Mouse (Mus musculus) MN1 (cell line): ENCODE measurements around the gene Itgb1.
A peak's percentile ranks its signal among the peaks of the same experiment; 100 is the strongest.

Experiments
- DNase-seq: peaks from one replicate; pipeline ENCODE4 v3.0.0-alpha.2; 2016; ENCODE audit warnings: low spot score

Itgb1 gene

GRCm38 (mm10) chr8:128685507-128686428 is at the start of gene Itgb1:
Gene Itgb1 (plus strand): TSS chr8:128685654.
- DNase-seq: peak; percentile 99

- DNase-seq: no peak
Observed at GRCm38 (mm10) chr8:128643104-128643503, 42.4 kb upstream of the Itgb1 start.

GRCm38 (mm10) chr8:128645452-128645851 is 40.0 kb upstream of the Itgb1 start:
- DNase-seq: no peak

- DNase-seq: no peak
Observed at GRCm38 (mm10) chr8:128646456-128646855, 39.0 kb upstream of the Itgb1 start.

- no peak for DNase-seq
Observed at GRCm38 (mm10) chr8:128648071-128648470, 37.4 kb upstream of the Itgb1 start.

- no peak for DNase-seq
Observed at GRCm38 (mm10) chr8:128650331-128650855, 35.1 kb upstream of the Itgb1 start.

- DNase-seq: peak; percentile 82
Observed at GRCm38 (mm10) chr8:128652399-128653109, 32.9 kb upstream of the Itgb1 start.

GRCm38 (mm10) chr8:128653642-128654364 is 31.7 kb upstream of the Itgb1 start:
- DNase-seq: peak; percentile 43

- DNase-seq: peak; percentile 80
Observed at GRCm38 (mm10) chr8:128654365-128655099, 30.9 kb upstream of the Itgb1 start.

GRCm38 (mm10) chr8:128662144-128662543 is 23.3 kb upstream of the Itgb1 start:
- DNase-seq: peak; percentile 50

GRCm38 (mm10) chr8:128662696-128663095 is 22.8 kb upstream of the Itgb1 start:
- no peak for DNase-seq

GRCm38 (mm10) chr8:128663106-128663505 is 22.3 kb upstream of the Itgb1 start:
- no peak for DNase-seq

GRCm38 (mm10) chr8:128666576-128667263 is 18.7 kb upstream of the Itgb1 start:
- DNase-seq: no peak

- DNase-seq: no peak
Observed at GRCm38 (mm10) chr8:128671813-128672212, 13.6 kb upstream of the Itgb1 start.

GRCm38 (mm10) chr8:128672441-128672840 is 13.0 kb upstream of the Itgb1 start:
- DNase-seq: no peak

GRCm38 (mm10) chr8:128672950-128673349 is 12.5 kb upstream of the Itgb1 start:
- no peak for DNase-seq

- DNase-seq: no peak
Observed at GRCm38 (mm10) chr8:128675848-128676629, 9.4 kb upstream of the Itgb1 start.

GRCm38 (mm10) chr8:128679909-128680308 is 5.5 kb upstream of the Itgb1 start:
- DNase-seq: no peak

- DNase-seq: no peak
Observed at GRCm38 (mm10) chr8:128680548-128681325, 4.7 kb upstream of the Itgb1 start.
